Mouse (Mus musculus) liver, adult 2 months (tissue): ENCODE data around the gene F2r. TPM values are rescaled to one million over a fixed set of nuclear protein-coding genes. Genes with fewer than 3 reads are reported as not detected.
A peak's percentile ranks its signal among the peaks of the same experiment; 100 is the strongest.

Experiments used
- DNase-seq: peaks from one replicate; pipeline ENCODE4 v3.0.0-alpha.2; 2011; ENCODE audit warnings: low read depth, low spot score; ENCODE audit errors: extremely low read depth
- H3K27ac ChIP-seq: fragments of 200-500 bp; replicated peaks from 2 replicates; pipeline ENCODE4 v1.5.1; 2012; ENCODE audit warnings: low read depth, mild to moderate bottlenecking, control low read depth, inconsistent platforms, low read length; ENCODE audit not compliant: insufficient read depth
- H3K27me3 ChIP-seq: fragments of 200-500 bp; 2 replicates; pipeline ENCODE4 v1.6.1; 2012; ENCODE audit warnings: mild to moderate bottlenecking, moderate library complexity, low read length, inconsistent platforms; ENCODE audit not compliant: control insufficient read depth, insufficient read depth
- H3K36me3 ChIP-seq: fragments of 200-500 bp; 2 replicates; pipeline ENCODE4 v1.6.1; 2012; ENCODE audit warnings: low read length, inconsistent platforms; ENCODE audit not compliant: control insufficient read depth, insufficient read depth
- H3K4me1 ChIP-seq: fragments of 200-500 bp; 2 replicates; pipeline ENCODE4 v1.6.1; 2011; ENCODE audit warnings: low read length; ENCODE audit not compliant: control insufficient read depth, insufficient read depth
- H3K4me3 ChIP-seq: fragments of 200-500 bp; 2 replicates; pipeline ENCODE4 v1.5.1; 2011; ENCODE audit warnings: low read depth, mild to moderate bottlenecking, control low read depth, low read length, moderate library complexity; ENCODE audit not compliant: insufficient read depth
- H3K79me2 ChIP-seq: fragments of 200-500 bp; 2 replicates; pipeline ENCODE4 v1.6.1; 2012; ENCODE audit warnings: inconsistent platforms, mild to moderate bottlenecking, low read length, moderate library complexity; ENCODE audit not compliant: control insufficient read depth, insufficient read depth
- H3K9ac ChIP-seq: fragments of 200-500 bp; 2 replicates; pipeline ENCODE4 v1.6.1; 2012; ENCODE audit warnings: low read depth, mild to moderate bottlenecking, control low read depth, inconsistent platforms, low read length
- CTCF ChIP-seq: fragments of 200-500 bp; IDR thresholded peaks from 2 replicates; pipeline ENCODE4 v1.5.1; 2011; ENCODE audit warnings: low read depth, low read length, control low read depth
- POLR2A ChIP-seq: fragments of 200-500 bp; IDR thresholded peaks from 2 replicates; pipeline ENCODE4 v1.6.1; 2011; ENCODE audit warnings: low read length, control low read depth; ENCODE audit not compliant: insufficient read depth; ENCODE audit errors: extremely low read depth
- WGBS: fragments of 180-500 bp; shearing (Covaris S2); methylation state at CpG from one replicate; pipeline ENCODE4 v1.1.7; 2018; 5-methylcytosine and 5-hydroxymethylcytosine counted together
- polyA plus RNA-seq: library from polyadenylated mRNA; depleted of rRNA; stranded (reverse); fragments of >200 nt; gene quantifications from 2 replicates; pipeline ENCODE4 v1.2.3, GENCODE M21; 2012
- total RNA-seq: library from RNA; depleted of rRNA; stranded (reverse); fragments of >200 nt; gene quantifications from 2 replicates; pipeline ENCODE4 v1.2.3, GENCODE M21; 2014

F2r gene
- total and polyA plus RNA-seq, 2 experiments, result 7.8 to 10.0 TPM

DNA sequence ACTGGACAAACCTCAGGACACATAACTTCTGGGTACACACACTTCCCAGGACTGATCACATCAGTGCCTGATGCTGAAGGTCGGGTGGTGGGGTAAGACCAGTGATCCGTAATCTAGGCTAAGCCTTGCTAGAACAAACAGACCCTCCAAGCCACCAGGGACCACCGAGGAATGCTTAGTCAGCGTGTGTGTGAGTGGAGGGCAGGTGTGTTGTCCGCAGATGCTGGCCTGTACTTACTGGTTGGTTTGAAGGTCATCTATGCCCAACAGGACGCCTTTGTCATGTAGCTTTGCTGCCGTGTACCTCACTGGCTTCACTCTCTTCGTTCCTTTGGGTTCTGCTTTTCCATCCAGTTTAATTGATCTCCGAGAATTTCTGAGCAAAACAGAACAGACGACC is 11.5 kb upstream of the F2r start:
- Histone ChIP-seq H3K4me1 (peaks cover 3% of the 10 kb centered on the region; the same call in 1 of the 2 replicates), H3K79me2 (no peaks in the 10 kb centered on the region), H3K9ac (no peak overlapping the region), H3K36me3 (peaks cover 46% of the 10 kb centered on the region), H3K27ac (no peak overlapping the region), H3K27me3 (no peaks in the 10 kb centered on the region), H3K4me3 (no peak overlapping the region)
- TF ChIP-seq POLR2A (no peak), CTCF (no peak)
- no peak for DNase-seq
- 90% methylated on average over 10 of the region's 10 CpGs for WGBS

DNA sequence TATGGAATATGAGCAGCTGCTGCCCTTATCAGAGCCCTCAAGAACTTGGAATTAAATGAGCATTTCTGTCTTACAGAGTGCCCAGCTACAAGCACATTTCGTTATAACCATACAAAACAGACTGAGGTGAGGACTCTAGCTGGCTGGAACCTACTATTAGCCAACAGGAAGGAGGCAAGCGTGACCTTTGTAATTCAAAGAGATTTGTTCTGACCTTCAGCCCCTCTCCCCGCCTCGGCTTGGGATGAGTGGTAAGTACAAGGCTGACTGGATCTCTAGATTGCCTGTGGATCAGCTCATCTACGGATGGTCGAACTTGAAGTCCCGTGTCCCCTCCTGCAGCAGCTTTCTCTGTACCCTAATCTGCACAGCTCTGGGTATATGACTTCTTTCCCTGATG is 8.4 kb upstream of the F2r start:
- H3K4me1 ChIP-seq, result peaks cover 3% of the 10 kb centered on the region; the same call in 1 of the 2 replicates
- no peak overlapping the region for H3K4me3 ChIP-seq
- H3K79me2 ChIP-seq, result no peaks in the 10 kb centered on the region
- no peak overlapping the region for H3K27ac ChIP-seq
- WGBS, result 23% methylated on average over 7 of the region's 7 CpGs
- no peak overlapping the region for H3K9ac ChIP-seq
- H3K36me3 ChIP-seq, result peaks cover 23% of the 10 kb centered on the region
- TF ChIP-seq POLR2A, result no peak
- no peak for TF ChIP-seq CTCF
- H3K27me3 ChIP-seq, result no peaks in the 10 kb centered on the region
- DNase-seq, result peak; percentile 87

DNA sequence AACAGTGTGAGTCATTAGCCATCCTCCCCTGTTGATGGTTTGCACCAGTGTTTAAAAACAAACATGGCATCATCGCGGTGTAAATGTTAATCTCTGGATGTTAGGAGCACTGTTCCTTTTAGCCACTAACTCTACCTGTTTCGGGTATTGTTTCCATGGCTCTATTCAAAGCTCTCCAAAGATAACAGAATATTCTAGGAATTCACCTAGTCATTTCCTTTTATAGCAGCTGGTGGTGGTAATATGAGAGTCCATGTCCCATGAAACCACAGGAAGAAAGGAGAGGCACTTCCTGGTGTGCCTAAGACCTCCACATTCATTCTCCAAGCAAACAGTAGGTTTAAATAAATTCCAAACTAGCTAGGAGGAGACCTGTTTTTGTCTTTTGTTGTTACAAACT is 4.8 kb upstream of the F2r start:
- Histone ChIP-seq H3K27me3 (no peaks in the 10 kb centered on the region), H3K27ac (no peak overlapping the region), H3K36me3 (peaks cover 5% of the 10 kb centered on the region), H3K4me3 (no peak overlapping the region), H3K4me1 (peaks cover 3% of the 10 kb centered on the region; the same call in 1 of the 2 replicates), H3K79me2 (no peaks in the 10 kb centered on the region), H3K9ac (no peak overlapping the region)
- 79% methylated on average over 3 of the region's 3 CpGs for whole genome bisulfite sequencing
- no peak for TF ChIP-seq POLR2A
- TF ChIP-seq CTCF, result no peak
- DNase-seq, result no peak

DNA sequence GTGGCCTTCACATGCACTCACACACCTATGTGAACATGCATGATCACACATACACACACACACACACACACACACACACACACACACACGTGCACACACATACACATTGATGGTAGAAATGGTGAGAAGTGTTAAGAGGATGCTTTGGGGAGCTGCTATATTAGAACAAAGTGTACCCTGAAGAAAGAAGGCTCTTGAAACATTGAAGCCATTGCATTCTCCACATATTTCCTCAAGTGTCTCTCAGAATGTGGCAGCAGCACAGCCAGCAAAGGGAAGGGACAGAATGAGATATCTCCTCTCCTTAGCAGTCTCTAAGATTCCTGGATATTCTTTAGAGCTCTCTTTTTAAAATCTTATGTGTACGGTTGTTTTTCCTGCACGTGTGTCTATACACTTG is 3.3 kb upstream of the F2r start:
- Histone ChIP-seq H3K36me3 (no peaks in the 10 kb centered on the region; the same call in 1 of the 2 replicates), H3K79me2 (no peaks in the 10 kb centered on the region), H3K27me3 (no peaks in the 10 kb centered on the region), H3K27ac (no peak overlapping the region), H3K4me1 (peaks cover 3% of the 10 kb centered on the region; the same call in 1 of the 2 replicates), H3K9ac (no peak overlapping the region), H3K4me3 (no peak overlapping the region)
- no peak for DNase-seq
- 78% methylated on average over 3 of the region's 3 CpGs for WGBS
- no peak for TF ChIP-seq CTCF

DNA sequence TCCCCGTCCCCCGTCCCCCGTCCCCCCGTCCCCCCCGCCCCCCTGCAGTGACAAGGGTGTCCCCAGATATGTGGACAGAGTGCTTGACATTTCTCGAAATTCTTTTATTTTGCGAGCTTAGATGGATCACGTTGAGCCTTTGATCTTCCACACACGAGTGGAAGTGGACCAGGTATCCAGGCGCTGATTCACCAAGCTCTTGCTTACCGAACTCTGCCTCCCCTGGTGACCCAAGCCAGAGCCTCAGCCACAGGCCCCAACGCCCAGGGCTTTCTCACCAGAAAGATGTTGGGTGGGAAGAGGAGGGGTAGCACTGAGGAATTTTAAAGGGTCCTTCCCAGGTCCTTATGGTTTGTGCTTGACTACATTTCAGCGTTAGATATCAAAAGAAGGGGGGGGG is 572 bp upstream of the F2r start:
- H3K27ac ChIP-seq, result no peak overlapping the region
- TF ChIP-seq POLR2A (no peak), CTCF (no peak)
- no peak for DNase-seq
- peaks cover 5% of the 10 kb centered on the region; the same call in 1 of the 2 replicates for H3K79me2 ChIP-seq
- 22% methylated on average over 13 of the region's 13 CpGs for WGBS
- peaks cover 14% of the 10 kb centered on the region; the same call in 1 of the 2 replicates for H3K4me1 ChIP-seq
- H3K36me3 ChIP-seq, result no peaks in the 10 kb centered on the region
- H3K27me3 ChIP-seq, result no peaks in the 10 kb centered on the region
- H3K9ac ChIP-seq, result no peak overlapping the region
- H3K4me3 ChIP-seq, result no peak overlapping the region; the same call in 1 of the 2 replicates

DNA sequence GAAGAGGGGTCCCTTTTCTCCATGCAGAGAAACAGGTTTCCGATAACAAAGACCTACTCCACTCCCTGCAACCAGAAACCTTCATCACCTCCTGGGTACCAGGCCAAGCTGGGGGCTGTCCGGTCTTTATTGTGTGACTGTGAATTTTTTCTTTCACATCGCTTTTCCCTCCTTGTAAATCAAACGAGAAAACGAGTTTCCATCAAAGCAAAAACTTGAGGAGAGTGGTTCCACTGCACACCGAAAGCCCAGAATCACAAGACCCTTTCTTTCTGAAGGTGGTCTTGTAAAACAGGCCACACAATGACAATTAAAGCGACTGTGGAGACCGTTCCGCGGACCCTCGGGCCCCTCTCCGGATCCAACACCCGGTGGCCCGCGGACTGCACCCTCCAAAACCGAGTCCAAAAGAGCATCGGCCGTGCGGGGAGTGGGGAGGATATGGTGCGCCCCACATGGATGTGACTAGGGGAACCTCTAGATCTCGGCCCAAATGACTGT is 566 bp downstream of the F2r start:
- H3K27me3 ChIP-seq, result no peaks in the 10 kb centered on the region
- H3K9ac ChIP-seq, result peak overlapping the region; percentile 97
- H3K27ac ChIP-seq, result peak overlapping the region; percentile 84
- peak overlapping the region; percentile 98 for H3K4me3 ChIP-seq
- H3K36me3 ChIP-seq, result no peaks in the 10 kb centered on the region
- H3K4me1 ChIP-seq, result peaks cover 14% of the 10 kb centered on the region; the same call in 1 of the 2 replicates
- DNase-seq, result no peak
- TF ChIP-seq CTCF (no peak), POLR2A (no peak)
- peaks cover 9% of the 10 kb centered on the region; the same call in 1 of the 2 replicates for H3K79me2 ChIP-seq
- WGBS, result 3% methylated on average over 21 of the region's 21 CpGs
